Mouse (Mus musculus) hindbrain, postnatal 0 days (tissue): ENCODE data around the gene Psmd3. TPM values are rescaled to one million over a fixed set of nuclear protein-coding genes. Genes with fewer than 3 reads are reported as not detected.
A peak's percentile ranks its signal among the peaks of the same experiment; 100 is the strongest.
"Not testable (repeated sequence)": the region's sequence is repeated elsewhere in the genome, so short reads cannot be mapped to it uniquely, and the experiment has no call there.

Experiments used
- ATAC-seq: fragments of 200-750 bp; cut with Nextera tagmentation; 2 replicates; pipeline ENCODE4 v1.8.0; 2017; ENCODE audit warnings: mild to moderate bottlenecking, moderate TSS enrichment, moderate library complexity
- DNase-seq: peaks from one replicate; pipeline ENCODE4 v3.0.0-alpha.2; 2015; ENCODE audit warnings: low spot score
- H3K27ac ChIP-seq: fragments of 300-500 bp; sonication (generic); 2 replicates; pipeline ENCODE4 v1.5.1; 2014; ENCODE audit warnings: mild to moderate bottlenecking
- H3K27me3 ChIP-seq: fragments of 300-500 bp; sonication (generic); 2 replicates; pipeline ENCODE4 v1.6.1; 2014; ENCODE audit warnings: low read length, mixed read lengths; ENCODE audit not compliant: insufficient read depth
- H3K36me3 ChIP-seq: fragments of 300-500 bp; sonication (generic); 2 replicates; pipeline ENCODE4 v1.6.1; 2014; ENCODE audit warnings: low read length, mixed read lengths; ENCODE audit not compliant: insufficient read depth
- H3K4me1 ChIP-seq: fragments of 300-500 bp; sonication (generic); 2 replicates; pipeline ENCODE4 v1.6.1; 2014; ENCODE audit warnings: antibody characterized with exemption, low read length, mixed read lengths; ENCODE audit not compliant: insufficient read depth
- H3K4me2 ChIP-seq: fragments of 300-500 bp; sonication (generic); 2 replicates; pipeline ENCODE4 v1.6.1; 2014; ENCODE audit warnings: low read depth, mild to moderate bottlenecking, low read length, moderate library complexity, mixed read lengths
- H3K4me3 ChIP-seq: fragments of 300-500 bp; sonication (generic); 2 replicates; pipeline ENCODE4 v1.5.1; 2014; ENCODE audit warnings: low read length
- H3K9ac ChIP-seq: fragments of 300-500 bp; sonication (generic); replicated peaks from 2 replicates; pipeline ENCODE4 v1.6.1; 2014; ENCODE audit warnings: mild to moderate bottlenecking, low read length, moderate library complexity, mixed read lengths
- H3K9me3 ChIP-seq: fragments of 300-500 bp; sonication (generic); 2 replicates; pipeline ENCODE4 v1.6.1; 2016; ENCODE audit warnings: low read length, mixed read lengths
- CTCF ChIP-seq: IDR thresholded peaks from 2 replicates; pipeline ENCODE4 v1.5.1; 2016; ENCODE audit warnings: antibody characterized with exemption, control low read depth, low read depth
- WGBS: fragments of 180-500 bp; shearing (Covaris S2); extraction: QIAGEN DNeasy Blood & Tissue Kit; methylation state at CpG from one replicate; pipeline ENCODE4 v1.1.7; 2014; 5-methylcytosine and 5-hydroxymethylcytosine counted together
- polyA plus RNA-seq: library from polyadenylated mRNA; unstranded; fragments of >200 nt; fragmentation: Nextera tagmentation; extraction: Ambion mirVana; gene quantifications from 2 replicates; pipeline ENCODE4 v1.2.1, GENCODE M21; 2015
- total RNA-seq: library from RNA; depleted of rRNA; stranded (reverse); fragments of >200 nt; gene quantifications from 2 replicates; pipeline ENCODE4 v1.2.3, GENCODE M21; 2014; rRNA removed

Gene Psmd3
- 131 and 143 TPM in 2 replicates for total RNA-seq
- 185 and 190 TPM in 2 replicates for polyA plus RNA-seq

DNA sequence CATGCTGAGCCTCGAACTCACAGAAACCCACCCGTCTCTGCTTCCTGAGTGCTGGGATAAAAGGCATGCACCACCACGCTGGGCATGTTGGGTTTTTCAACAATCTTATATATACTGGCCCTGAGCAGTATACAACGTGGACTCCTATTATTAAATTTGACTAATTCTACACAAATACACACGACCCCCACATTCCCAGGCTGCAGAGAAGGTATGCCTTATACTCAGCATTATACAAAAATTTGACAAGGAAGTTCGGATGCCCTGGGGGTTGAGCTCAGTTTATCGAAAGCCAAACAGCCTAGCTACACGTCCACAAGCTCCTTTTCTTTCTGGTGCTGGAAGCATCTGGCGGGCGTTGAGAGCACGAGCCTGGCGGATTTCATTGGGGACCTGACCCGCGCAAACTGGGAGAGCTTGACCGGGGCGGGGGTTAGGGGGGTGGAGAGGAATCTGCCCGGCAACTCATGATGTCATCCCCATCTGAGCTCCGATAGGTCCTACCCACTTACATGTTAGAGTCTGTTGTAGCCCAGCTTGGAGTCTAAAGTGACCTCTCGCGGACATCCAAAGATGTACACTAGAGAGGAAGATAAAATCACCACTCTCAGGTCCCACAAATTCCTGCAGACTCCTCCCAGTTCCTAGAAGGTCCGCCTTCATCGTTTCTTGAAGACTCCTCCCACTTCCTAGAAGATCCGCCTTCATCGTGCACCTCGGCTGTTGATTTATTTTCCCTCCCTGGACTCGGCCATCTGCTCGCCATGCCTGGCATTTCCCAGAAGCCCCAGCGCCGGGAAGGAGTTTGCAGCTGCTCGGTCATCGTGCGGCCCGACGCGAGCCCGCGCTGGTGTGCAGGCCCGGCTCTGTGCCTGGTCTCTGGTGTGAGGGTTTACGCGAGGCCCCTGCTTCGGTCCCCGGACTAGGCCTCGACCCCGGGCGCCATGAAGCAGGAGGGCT is at the start of gene Psmd3:
Gene Psmd3 (plus strand): TSS at position 769 of the 960 bp plus-strand sequence.
- no peaks in the 10 kb centered on the region for H3K9me3 ChIP-seq
- H3K27me3 ChIP-seq = no peaks in the 10 kb centered on the region
- WGBS = 4% methylated on average over 45 of the region's 45 CpGs
- H3K36me3 ChIP-seq = peaks cover 14% of the 10 kb centered on the region; the same call in 1 of the 2 replicates
- peaks cover 6% of the 10 kb centered on the region for H3K4me1 ChIP-seq
- ATAC-seq = peak; percentile 97
- peak; percentile 55 for TF ChIP-seq CTCF
- peak; percentile 98 for DNase-seq
- peak within 1 kb of the TSS; percentile 81 for H3K4me3 ChIP-seq
- H3K9ac ChIP-seq = peak within 1 kb of the TSS; percentile 95
- peak within 1 kb of the TSS; percentile 79 for H3K27ac ChIP-seq
- peak within 1 kb of the TSS; percentile 88 for H3K4me2 ChIP-seq

- DNase-seq, H3K27ac ChIP-seq, H3K36me3 ChIP-seq, H3K9ac ChIP-seq, H3K4me2 ChIP-seq, H3K4me3 ChIP-seq, H3K9me3 ChIP-seq, H3K4me1 ChIP-seq, ATAC-seq, H3K27me3 ChIP-seq: not testable (repeated sequence)
- 38% methylated on average over 10 of the region's 10 CpGs for WGBS
- peak; percentile 46 for TF ChIP-seq CTCF
These were observed 46.9 kb upstream of the Psmd3 start for GRCm38 (mm10) chr11:98635312-98635970.

GRCm38 (mm10) chr11:98637501-98637900 is 44.9 kb upstream of the Psmd3 start:
- no peaks in the 10 kb centered on the region for H3K27me3 ChIP-seq
- no peaks in the 10 kb centered on the region for H3K9me3 ChIP-seq
- 65% methylated on average over 1 of the region's 1 CpGs for WGBS
- H3K9ac ChIP-seq = no peak overlapping the region
- H3K4me1 ChIP-seq = no peaks in the 10 kb centered on the region
- H3K27ac ChIP-seq = no peak overlapping the region
- DNase-seq (no peak), ATAC-seq (no peak)
- no peak for TF ChIP-seq CTCF
- no peaks in the 10 kb centered on the region for H3K36me3 ChIP-seq
- H3K4me3 ChIP-seq = no peak overlapping the region
- no peak overlapping the region for H3K4me2 ChIP-seq

DNA sequence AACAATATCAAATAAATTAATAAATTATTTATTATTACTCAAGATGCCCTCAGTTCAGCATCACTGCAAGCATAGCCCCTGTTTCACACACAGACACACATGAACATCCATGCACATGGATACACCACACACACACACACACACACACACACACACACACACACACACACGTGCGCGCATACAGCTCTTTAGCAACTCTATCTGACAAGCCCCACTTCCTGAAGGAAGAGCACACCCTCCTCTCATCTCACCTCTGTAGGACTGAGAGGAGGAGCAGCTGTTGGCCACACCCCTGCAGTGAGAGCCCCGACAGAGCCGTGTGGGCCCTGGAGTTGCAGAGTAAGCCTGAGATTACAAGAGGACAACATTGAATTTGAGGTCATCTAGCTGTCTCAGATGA is 42.3 kb upstream of the Psmd3 start:
- no peak overlapping the region for H3K27ac ChIP-seq
- ATAC-seq = no peak
- no peaks in the 10 kb centered on the region for H3K9me3 ChIP-seq
- H3K36me3 ChIP-seq = no peaks in the 10 kb centered on the region
- WGBS = 70% methylated on average over 5 of the region's 5 CpGs
- H3K4me1 ChIP-seq = no peaks in the 10 kb centered on the region
- TF ChIP-seq CTCF = no peak
- no peaks in the 10 kb centered on the region for H3K27me3 ChIP-seq
- no peak overlapping the region for H3K4me2 ChIP-seq
- no peak for DNase-seq
- no peak overlapping the region for H3K4me3 ChIP-seq
- no peak overlapping the region for H3K9ac ChIP-seq

DNA sequence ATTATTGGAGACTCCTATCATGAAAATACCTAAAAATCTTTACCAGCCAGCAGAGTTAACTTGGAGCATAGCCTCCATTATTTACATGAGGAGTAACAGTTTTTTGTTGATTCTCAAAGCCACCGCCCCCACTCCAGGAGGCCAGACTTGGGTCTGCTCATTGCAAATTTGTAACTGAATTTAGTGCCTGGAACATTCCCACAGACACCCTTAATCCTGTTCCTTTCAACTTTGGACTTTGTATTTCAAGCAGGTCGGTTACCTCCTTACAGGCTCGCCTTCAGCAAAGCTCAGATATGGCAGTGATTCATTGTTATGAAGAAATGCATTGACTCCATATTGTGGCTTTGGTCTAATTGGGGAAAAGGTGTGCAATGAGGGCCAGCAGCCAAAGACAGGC is 37.6 kb upstream of the Psmd3 start:
- Histone ChIP-seq H3K36me3 (no peaks in the 10 kb centered on the region), H3K9me3 (no peaks in the 10 kb centered on the region), H3K27me3 (no peaks in the 10 kb centered on the region), H3K4me1 (no peaks in the 10 kb centered on the region), H3K4me2 (no peak overlapping the region), H3K27ac (no peak overlapping the region), H3K9ac (no peak overlapping the region), H3K4me3 (no peak overlapping the region)
- DNase-seq (no peak), ATAC-seq (no peak)
- TF ChIP-seq CTCF = no peak
- 78% methylated on average over 3 of the region's 3 CpGs for WGBS

DNA sequence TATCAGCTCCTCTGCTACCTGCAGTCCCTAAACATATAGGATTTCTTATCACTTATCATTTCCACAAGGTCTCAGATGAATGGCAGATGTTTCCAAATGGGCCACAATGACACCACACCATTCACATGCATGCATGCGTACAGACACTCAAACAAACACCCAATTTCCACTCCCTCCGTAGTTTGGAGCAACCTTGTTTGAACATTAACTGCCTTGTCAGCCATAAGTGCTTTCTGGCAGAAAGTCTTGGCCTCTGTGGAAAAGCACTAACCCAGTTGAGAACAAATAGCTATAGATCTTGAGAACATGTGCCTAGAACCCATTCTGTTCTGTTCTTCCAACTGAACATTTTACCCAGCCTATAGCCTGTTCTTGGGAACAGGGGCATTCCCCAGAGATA is 36.4 kb upstream of the Psmd3 start:
- ATAC-seq (no peak), DNase-seq (no peak)
- Histone ChIP-seq H3K9me3 (no peaks in the 10 kb centered on the region), H3K9ac (no peak overlapping the region), H3K27me3 (no peaks in the 10 kb centered on the region), H3K36me3 (no peaks in the 10 kb centered on the region), H3K4me1 (no peaks in the 10 kb centered on the region), H3K4me3 (no peak overlapping the region), H3K27ac (no peak overlapping the region), H3K4me2 (no peak overlapping the region)
- WGBS = 78% methylated on average over 2 of the region's 2 CpGs
- no peak for TF ChIP-seq CTCF
